Mouse (Mus musculus) lung, postnatal 0 days (tissue): Measurements from ENCODE around the gene Scpep1.
"Not testable (repeated sequence)": the region's sequence is repeated elsewhere in the genome, so short reads cannot be mapped to it uniquely, and the experiment has no call there.

Source experiments
- CTCF ChIP-seq: IDR thresholded peaks from 2 replicates; pipeline ENCODE4 v1.5.1; 2016; ENCODE audit warnings: antibody characterized with exemption, mild to moderate bottlenecking
- EP300 ChIP-seq: IDR thresholded peaks from 2 replicates; pipeline ENCODE4 v1.6.1; 2016; ENCODE audit warnings: antibody characterized with exemption, mild to moderate bottlenecking, control low read depth

DNA sequence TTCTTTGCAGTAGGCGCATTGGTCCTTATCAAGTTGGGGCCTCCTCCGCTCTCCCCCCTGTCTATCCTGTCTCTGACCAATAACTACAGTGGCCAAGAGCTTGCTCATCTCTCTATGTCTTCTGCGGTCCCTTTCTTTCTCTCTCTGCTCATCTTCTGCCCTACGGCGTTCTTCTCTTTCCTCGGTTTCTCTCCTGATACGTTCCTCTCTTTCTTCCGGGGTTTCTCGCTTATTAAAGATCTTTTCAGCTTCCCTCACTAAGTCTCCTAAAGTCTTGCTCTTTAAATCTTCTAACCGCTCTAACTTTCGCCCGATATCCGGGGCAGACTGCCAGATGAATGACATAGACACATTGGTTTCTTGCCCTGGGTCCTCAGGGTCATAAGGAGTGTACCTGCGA lies 61.0 kb downstream of the Scpep1 start:
- TF ChIP-seq CTCF, EP300: not testable (repeated sequence)
